Mouse (Mus musculus) kidney, postnatal 4 days (tissue): Measurements from ENCODE around the gene Cfap43.

Experiments used
- DNase-seq, 2 experiments: peaks; one replicate each; pipeline ENCODE4 v3.0.0; 2021; ENCODE audit warnings: mixed read lengths in 2 of 2

Gene Cfap43

GRCm38 (mm10) chr19:47914191-47914590 is 4.9 kb downstream of the Cfap43 start:
- no peak for DNase-seq

- DNase-seq: no peak
These were observed 5.7 kb downstream of the Cfap43 start for GRCm38 (mm10) chr19:47913344-47913743.

- DNase-seq: no peak
These were observed 8.3 kb downstream of the Cfap43 start for GRCm38 (mm10) chr19:47910751-47911150.

GRCm38 (mm10) chr19:47910117-47910618 is 8.9 kb downstream of the Cfap43 start:
- DNase-seq: no peak

- DNase-seq: peak; percentile 56 to 66
These were observed 9.5 kb downstream of the Cfap43 start for GRCm38 (mm10) chr19:47909387-47910116.

GRCm38 (mm10) chr19:47908961-47909371 is 10.1 kb downstream of the Cfap43 start:
- no peak for DNase-seq

- DNase-seq: no peak
These were observed 11.5 kb downstream of the Cfap43 start for GRCm38 (mm10) chr19:47907596-47907995.

- no peak for DNase-seq
These were observed 13.5 kb downstream of the Cfap43 start for GRCm38 (mm10) chr19:47905603-47906002.

GRCm38 (mm10) chr19:47905081-47905480 is 14.0 kb downstream of the Cfap43 start:
- no peak for DNase-seq

GRCm38 (mm10) chr19:47903679-47904078 is 15.4 kb downstream of the Cfap43 start:
- no peak for DNase-seq

GRCm38 (mm10) chr19:47902316-47903201 is 16.5 kb downstream of the Cfap43 start:
- peak; percentile 52 to 67 for DNase-seq

- no peak for DNase-seq
These were observed 18.5 kb downstream of the Cfap43 start for GRCm38 (mm10) chr19:47900558-47900957.

GRCm38 (mm10) chr19:47900012-47900411 is 19.1 kb downstream of the Cfap43 start:
- no peak for DNase-seq

GRCm38 (mm10) chr19:47898472-47899079 is 20.5 kb downstream of the Cfap43 start:
- DNase-seq: no peak

- no peak for DNase-seq
These were observed 26.0 kb downstream of the Cfap43 start for GRCm38 (mm10) chr19:47893092-47893491.

GRCm38 (mm10) chr19:47891562-47892312 is 27.4 kb downstream of the Cfap43 start:
- DNase-seq: peak; percentile 59 to 70

GRCm38 (mm10) chr19:47890489-47891130 is 28.5 kb downstream of the Cfap43 start:
- DNase-seq: peak; percentile 49 to 69

- no peak for DNase-seq
These were observed 31.1 kb downstream of the Cfap43 start for GRCm38 (mm10) chr19:47888037-47888436.

- DNase-seq: no peak
These were observed 31.7 kb downstream of the Cfap43 start for GRCm38 (mm10) chr19:47887417-47887816.

- peak; percentile 71 to 81 for DNase-seq
These were observed 32.5 kb downstream of the Cfap43 start for GRCm38 (mm10) chr19:47886617-47887016.

- no peak for DNase-seq
These were observed 33.2 kb downstream of the Cfap43 start for GRCm38 (mm10) chr19:47885886-47886285.

- no peak for DNase-seq
These were observed 33.8 kb downstream of the Cfap43 start for GRCm38 (mm10) chr19:47885191-47885743.
